Mouse (Mus musculus) hindbrain, embryonic 14.5 days (tissue): ENCODE data around the gene Atp5f1. TPM values are rescaled to one million over a fixed set of nuclear protein-coding genes. Genes with fewer than 3 reads are reported as not detected.

ENCODE experiments used
- ATAC-seq: fragments of 200-750 bp; cut with Nextera tagmentation; 2 replicates; pipeline ENCODE4 v1.8.0; 2017; ENCODE audit warnings: moderate number of reproducible peaks, mild to moderate bottlenecking, moderate TSS enrichment, moderate library complexity; ENCODE audit not compliant: low FRiP score
- DNase-seq: peaks from one replicate; pipeline ENCODE4 v3.0.0-alpha.2; 2015; ENCODE audit warnings: low spot score
- H3K27ac ChIP-seq: fragments of 300-500 bp; sonication (generic); 2 replicates; pipeline ENCODE4 v1.5.1; 2014; ENCODE audit warnings: mild to moderate bottlenecking, moderate library complexity
- H3K27me3 ChIP-seq: fragments of 300-500 bp; sonication (generic); 2 replicates; pipeline ENCODE4 v1.6.1; 2014; ENCODE audit warnings: mild to moderate bottlenecking, low read length, mixed read lengths; ENCODE audit not compliant: control insufficient read depth, insufficient read depth
- H3K36me3 ChIP-seq: fragments of 300-500 bp; sonication (generic); replicated peaks from 2 replicates; pipeline ENCODE4 v1.6.1; 2014; ENCODE audit not compliant: control insufficient read depth, insufficient read depth
- H3K4me1 ChIP-seq: fragments of 300-500 bp; sonication (generic); replicated peaks from 2 replicates; pipeline ENCODE4 v1.6.1; 2014; ENCODE audit warnings: antibody characterized with exemption, low read length, mixed read lengths; ENCODE audit not compliant: control insufficient read depth, insufficient read depth
- H3K4me2 ChIP-seq: fragments of 300-500 bp; sonication (generic); replicated peaks from 2 replicates; pipeline ENCODE4 v1.6.1; 2014; ENCODE audit warnings: mild to moderate bottlenecking, moderate library complexity
- H3K4me3 ChIP-seq: fragments of 300-500 bp; sonication (generic); replicated peaks from 2 replicates; pipeline ENCODE4 v1.5.1; 2014; ENCODE audit warnings: mild to moderate bottlenecking, low read length
- H3K9ac ChIP-seq: fragments of 300-500 bp; sonication (generic); 2 replicates; pipeline ENCODE4 v1.6.1; 2014
- H3K9me3 ChIP-seq: fragments of 300-500 bp; sonication (generic); 2 replicates; pipeline ENCODE4 v1.6.1; 2016; ENCODE audit warnings: low read length; ENCODE audit not compliant: control insufficient read depth
- WGBS: fragments of 180-500 bp; shearing (Covaris S2); extraction: QIAGEN DNeasy Blood & Tissue Kit; methylation state at CpG from one replicate; pipeline ENCODE4 v1.1.7; 2014; 5-methylcytosine and 5-hydroxymethylcytosine counted together
- polyA plus RNA-seq: library from polyadenylated mRNA; unstranded; fragments of >200 nt; fragmentation: Nextera tagmentation; extraction: Ambion mirVana; gene quantifications from 2 replicates; pipeline ENCODE4 v1.2.1, GENCODE M21; 2014

The Atp5f1 gene
- polyA plus RNA-seq, 1 experiment from 2014 or later, result 604 TPM

DNA sequence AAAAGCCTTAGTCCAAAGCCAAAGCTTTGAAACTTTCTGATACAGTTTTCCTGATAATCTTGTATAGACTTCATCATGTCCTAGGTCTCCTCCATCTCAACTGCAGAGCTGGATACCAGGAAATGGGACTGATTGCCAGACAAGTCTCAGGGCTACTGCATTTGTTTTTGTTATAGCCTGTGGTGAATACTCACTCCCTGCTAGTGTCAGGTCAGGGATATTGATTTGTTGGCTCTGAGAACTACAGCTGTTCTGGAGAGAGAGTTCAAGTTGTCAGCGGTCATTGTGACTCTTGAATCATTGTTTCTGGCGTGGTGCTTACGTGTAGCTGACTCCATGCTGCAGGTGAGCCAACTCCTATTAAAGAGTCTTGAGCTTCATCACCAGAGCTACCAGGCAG lies 13.5 kb upstream of the Atp5f1 start, which contains the start of gene Ovgp1:
TSS of gene Ovgp1 (plus strand) at position 301 of the 400 bp plus-strand sequence.
- ATAC-seq, result no peak
- no peak for DNase-seq
- WGBS, result 79% methylated on average over 3 of the region's 3 CpGs
- no peaks in the 10 kb centered on the region for H3K4me1 ChIP-seq
- no peaks in the 10 kb centered on the region for H3K9me3 ChIP-seq
- peaks cover 27% of the 10 kb centered on the region for H3K36me3 ChIP-seq
- H3K27me3 ChIP-seq, result no peaks in the 10 kb centered on the region
- H3K4me3 ChIP-seq, result no peak within 1 kb of the TSS
- H3K4me2 ChIP-seq, result no peak within 1 kb of the TSS
- no peak within 1 kb of the TSS for H3K27ac ChIP-seq
- H3K9ac ChIP-seq, result no peak within 1 kb of the TSS

GRCm38 (mm10) chr3:105971831-105972446 lies 12.0 kb upstream of the Atp5f1 start:
- DNase-seq, result no peak
- Histone ChIP-seq H3K4me1 (no peaks in the 10 kb centered on the region), H3K9me3 (no peaks in the 10 kb centered on the region), H3K4me3 (no peak overlapping the region), H3K27ac (no peak overlapping the region), H3K4me2 (no peak overlapping the region), H3K9ac (no peak overlapping the region), H3K36me3 (peaks cover 41% of the 10 kb centered on the region), H3K27me3 (no peaks in the 10 kb centered on the region)
- 87% methylated on average over 5 of the region's 5 CpGs for WGBS
- ATAC-seq, result no peak

DNA sequence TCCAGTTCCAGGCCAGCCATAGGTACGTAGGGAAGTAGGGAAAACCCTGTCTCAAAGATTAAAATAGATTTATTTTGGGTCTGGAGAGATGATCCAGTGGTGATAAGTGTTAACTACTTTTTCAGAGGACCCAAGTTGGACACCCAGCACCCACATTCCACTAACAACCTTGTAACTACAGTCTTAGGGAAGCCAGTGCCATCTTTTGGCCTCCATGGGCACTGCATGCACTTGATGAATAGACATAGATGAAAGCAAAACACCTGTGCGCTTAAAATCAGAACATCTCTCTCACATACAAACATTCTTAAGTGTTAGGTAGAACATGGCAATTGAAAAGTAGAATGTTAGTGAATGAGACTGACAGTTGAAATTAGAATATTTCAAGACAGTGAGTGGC lies 801 bp upstream of the Atp5f1 start:
- 0 out of 2 replicates have a peak overlapping the region, but pooled peaks have one; percentile 89 for H3K9ac ChIP-seq
- no peaks in the 10 kb centered on the region for H3K27me3 ChIP-seq
- peaks cover 23% of the 10 kb centered on the region for H3K4me1 ChIP-seq
- no peak overlapping the region for H3K27ac ChIP-seq
- DNase-seq (no peak), ATAC-seq (no peak)
- H3K4me2 ChIP-seq, result peak overlapping the region; percentile 59
- peaks cover 52% of the 10 kb centered on the region for H3K36me3 ChIP-seq
- H3K9me3 ChIP-seq, result no peaks in the 10 kb centered on the region
- no peak overlapping the region for H3K4me3 ChIP-seq
- 96% methylated on average over 2 of the region's 2 CpGs for WGBS

DNA sequence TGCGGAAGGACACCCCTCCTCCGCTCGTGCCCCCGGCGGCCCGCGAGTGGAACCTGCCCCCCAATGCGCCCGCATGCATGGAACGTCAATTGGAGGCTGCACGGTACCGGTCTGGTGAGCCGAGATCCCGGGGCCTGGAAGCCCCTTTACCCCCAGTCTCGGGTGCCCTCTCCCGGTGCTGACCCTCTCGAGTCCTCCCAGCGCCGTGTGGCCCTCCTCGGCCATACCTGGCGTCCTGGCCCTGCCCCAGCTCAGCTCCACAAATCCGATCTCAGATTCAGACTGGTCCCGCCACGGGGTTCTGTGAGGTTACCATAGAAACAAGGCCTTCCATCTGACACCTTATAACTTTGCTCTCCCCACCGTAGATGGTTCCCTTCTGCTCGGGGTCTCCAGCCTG lies 314 bp downstream of the Atp5f1 start:
- Histone ChIP-seq H3K27ac (peak overlapping the region; percentile 67; the same call in 1 of the 2 replicates), H3K27me3 (no peaks in the 10 kb centered on the region), H3K4me3 (peak overlapping the region; percentile 71), H3K4me2 (peak overlapping the region; percentile 59), H3K9ac (peak overlapping the region; percentile 89), H3K36me3 (peaks cover 49% of the 10 kb centered on the region), H3K9me3 (no peaks in the 10 kb centered on the region), H3K4me1 (peaks cover 23% of the 10 kb centered on the region)
- peak; percentile 79 for ATAC-seq
- peak; percentile 59 for DNase-seq
- WGBS, result 1% methylated on average over 26 of the region's 26 CpGs

DNA sequence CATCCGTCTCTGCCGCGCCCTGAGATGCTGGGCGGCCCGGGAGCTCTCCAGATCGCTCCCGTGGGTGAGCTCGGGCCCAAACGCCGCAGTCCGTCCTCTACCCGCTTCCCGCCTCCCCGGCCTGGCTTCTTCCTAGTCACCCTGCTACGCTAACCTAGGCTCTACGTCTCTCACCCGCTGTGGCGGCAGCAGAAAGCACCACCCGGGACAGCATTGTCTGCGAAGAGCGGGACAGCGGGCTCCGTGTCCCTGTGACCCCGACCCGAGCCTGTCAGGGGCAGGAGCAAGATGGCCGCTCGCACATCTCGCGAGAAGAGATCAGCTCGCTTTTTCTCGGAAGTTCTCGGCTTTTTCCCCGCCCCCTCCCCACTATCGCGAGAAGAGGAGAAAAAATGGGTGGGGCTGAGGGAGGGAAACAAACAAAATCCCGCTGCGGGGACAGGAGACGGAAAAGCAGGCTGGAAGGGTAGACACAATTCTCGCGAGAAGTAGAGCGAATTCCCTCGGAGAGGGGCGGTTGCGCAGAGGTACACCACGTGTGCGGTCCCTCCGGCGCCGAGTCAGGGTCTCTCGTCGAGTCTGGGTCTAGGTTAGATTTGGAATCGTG lies 822 bp downstream of the Atp5f1 start, which contains the start of gene Wdr77:
TSS of gene Wdr77 (plus strand) at position 396 of the 607 bp plus-strand sequence.
- H3K4me1 ChIP-seq, result peaks cover 23% of the 10 kb centered on the region
- ATAC-seq (peak; percentile 97), DNase-seq (peak; percentile 100)
- H3K4me2 ChIP-seq, result peak within 1 kb of the TSS; percentile 85
- under 1% methylated on average over 51 of the region's 52 CpGs for WGBS
- H3K27ac ChIP-seq, result peak within 1 kb of the TSS; percentile 80
- peak within 1 kb of the TSS; percentile 89 for H3K9ac ChIP-seq
- peak within 1 kb of the TSS; percentile 71 for H3K4me3 ChIP-seq
- no peaks in the 10 kb centered on the region for H3K9me3 ChIP-seq
- H3K27me3 ChIP-seq, result no peaks in the 10 kb centered on the region
- H3K36me3 ChIP-seq, result peaks cover 49% of the 10 kb centered on the region

DNA sequence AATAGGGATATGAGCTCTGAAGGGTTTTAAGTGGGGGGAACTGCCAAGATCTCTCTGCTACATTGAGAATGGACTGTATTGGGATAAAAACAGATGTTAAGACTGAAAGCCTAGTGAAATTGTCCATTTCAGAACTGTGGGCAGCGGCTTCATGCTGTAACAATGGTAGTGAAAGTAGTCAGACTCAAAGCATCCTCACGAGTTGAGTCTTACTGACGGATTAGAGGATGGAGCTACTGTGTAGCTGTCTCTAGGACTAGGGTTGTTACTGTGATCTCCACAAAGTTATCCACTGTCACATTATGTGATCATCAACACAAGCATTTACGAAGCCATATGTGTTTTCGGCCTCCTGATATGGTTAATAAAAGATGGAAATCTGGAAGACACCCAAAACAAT lies 1.7 kb downstream of the Atp5f1 start:
- no peaks in the 10 kb centered on the region for H3K9me3 ChIP-seq
- H3K27me3 ChIP-seq, result no peaks in the 10 kb centered on the region
- peaks cover 47% of the 10 kb centered on the region for H3K36me3 ChIP-seq
- H3K27ac ChIP-seq, result no peak overlapping the region
- DNase-seq, result no peak
- peaks cover 23% of the 10 kb centered on the region for H3K4me1 ChIP-seq
- peak overlapping the region; percentile 89 for H3K9ac ChIP-seq
- no peak for ATAC-seq
- 43% methylated on average over 5 of the region's 5 CpGs for WGBS
- peak overlapping the region; percentile 71 for H3K4me3 ChIP-seq
- H3K4me2 ChIP-seq, result peak overlapping the region; percentile 85

DNA sequence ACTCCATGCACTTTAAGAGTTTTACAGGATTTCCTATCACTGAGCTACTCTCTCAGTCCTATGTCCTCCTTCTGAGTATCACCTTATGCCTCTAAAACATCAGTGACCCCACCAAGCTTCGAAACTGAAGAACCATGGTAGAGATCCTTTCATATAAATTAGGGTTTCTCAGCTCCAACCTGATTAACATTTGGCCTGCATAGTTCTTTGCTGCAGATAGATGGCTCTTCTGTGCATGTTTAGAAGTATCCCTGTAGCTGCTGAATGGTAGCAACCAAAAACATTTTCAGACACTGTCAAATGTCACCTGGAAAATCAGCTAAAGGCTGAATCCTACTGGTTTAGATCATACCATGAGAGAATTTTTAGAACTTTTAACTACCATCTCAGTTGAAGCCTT lies 2.7 kb downstream of the Atp5f1 start:
- WGBS, result 91% methylated on average over 1 of the region's 1 CpGs

GRCm38 (mm10) chr3:105951348-105951747 lies 8.6 kb downstream of the Atp5f1 start:
- no peak overlapping the region for H3K4me3 ChIP-seq
- no peak overlapping the region for H3K9ac ChIP-seq
- H3K36me3 ChIP-seq, result peaks cover 85% of the 10 kb centered on the region
- DNase-seq (no peak), ATAC-seq (no peak)
- WGBS, result 98% methylated on average over 7 of the region's 7 CpGs
- H3K9me3 ChIP-seq, result no peaks in the 10 kb centered on the region
- no peaks in the 10 kb centered on the region for H3K4me1 ChIP-seq
- no peaks in the 10 kb centered on the region for H3K27me3 ChIP-seq
- no peak overlapping the region for H3K4me2 ChIP-seq
- no peak overlapping the region for H3K27ac ChIP-seq

More for the DNA sequence above, 2.7 kb downstream of the Atp5f1 start:
- Histone ChIP-seq H3K36me3 (peaks cover 47% of the 10 kb centered on the region), H3K4me3 (no peak overlapping the region), H3K27ac (no peak overlapping the region), H3K27me3 (no peaks in the 10 kb centered on the region), H3K9me3 (no peaks in the 10 kb centered on the region), H3K9ac (peak overlapping the region; percentile 89), H3K4me2 (peak overlapping the region; percentile 85; the same call in 1 of the 2 replicates), H3K4me1 (peaks cover 23% of the 10 kb centered on the region)
- ATAC-seq (no peak), DNase-seq (no peak)

GRCm38 (mm10) chr3:105936111-105936510 lies 23.8 kb downstream of the Atp5f1 start:
- WGBS, result 96% methylated on average over 4 of the region's 4 CpGs
- Histone ChIP-seq H3K4me2 (no peak overlapping the region), H3K27me3 (no peaks in the 10 kb centered on the region), H3K4me3 (no peak overlapping the region), H3K9me3 (no peaks in the 10 kb centered on the region), H3K4me1 (no peaks in the 10 kb centered on the region), H3K9ac (no peak overlapping the region), H3K36me3 (peaks cover 15% of the 10 kb centered on the region), H3K27ac (no peak overlapping the region)
- no peak for ATAC-seq
- no peak for DNase-seq
